Mouse (Mus musculus) mouse trophoblast stem cell (cell line): Measurements from ENCODE around the gene Hps4.
"Not testable (repeated sequence)": the region's sequence is repeated elsewhere in the genome, so short reads cannot be mapped to it uniquely, and the experiment has no call there.

Source experiments
- in situ Hi-C, 2 experiments: fragments of 300-500 bp; cut with MseI, MboI; formaldehyde crosslinking; loops; 2 replicates in 1 of 2; 3 replicates in 1 of 2; pipeline ENCODE4 v1.15.1; 2025

Hps4 gene

GRCm38 (mm10) chr5:112399284-112399683, 56.4 kb downstream of the Hps4 start:
- in situ Hi-C loops = no loop called here

GRCm38 (mm10) chr5:112402437-112402836, 59.6 kb downstream of the Hps4 start:
- in situ Hi-C loops = no loop called here

GRCm38 (mm10) chr5:112406017-112406416, 63.1 kb downstream of the Hps4 start:
- in situ Hi-C loops = no loop called here

GRCm38 (mm10) chr5:112409274-112409673, 66.4 kb downstream of the Hps4 start:
- in situ Hi-C loops = no loop called here

GRCm38 (mm10) chr5:112411072-112411471, 68.2 kb downstream of the Hps4 start:
- in situ Hi-C loops = no loop called here

GRCm38 (mm10) chr5:112411514-112412335, 68.8 kb downstream of the Hps4 start:
- in situ Hi-C loops = no loop called here

GRCm38 (mm10) chr5:112412781-112413180, 69.9 kb downstream of the Hps4 start:
- in situ Hi-C loops = not testable (repeated sequence)

- in situ Hi-C loops = no loop called here
These were observed 73.8 kb downstream of the Hps4 start for GRCm38 (mm10) chr5:112416673-112417072.

- in situ Hi-C loops = no loop called here
These were observed 75.1 kb downstream of the Hps4 start for GRCm38 (mm10) chr5:112418023-112418422.

- in situ Hi-C loops = no loop called here
These were observed 76.7 kb downstream of the Hps4 start for GRCm38 (mm10) chr5:112419535-112419934.

GRCm38 (mm10) chr5:112426635-112427034, 83.8 kb downstream of the Hps4 start:
- in situ Hi-C loops = loop anchor here (5.0 to 10.0 kb wide), 2 partner anchors 182 to 184 kb away; no protein-coding TSS in a partner anchor

GRCm38 (mm10) chr5:112427283-112427682, 84.4 kb downstream of the Hps4 start:
- in situ Hi-C loops = loop anchor here (5.0 to 10.0 kb wide), 2 partner anchors 182 to 185 kb away; no protein-coding TSS in a partner anchor
